Mouse (Mus musculus): ENCODE results near the gene Nek2.

The Nek2 gene

GRCm38 (mm10) chr1:191814935-191815334, 6.3 kb upstream of the Nek2 start:
- no peak for DNase-seq (ENCODE audit: low spot score in 2 of 2)

DNA sequence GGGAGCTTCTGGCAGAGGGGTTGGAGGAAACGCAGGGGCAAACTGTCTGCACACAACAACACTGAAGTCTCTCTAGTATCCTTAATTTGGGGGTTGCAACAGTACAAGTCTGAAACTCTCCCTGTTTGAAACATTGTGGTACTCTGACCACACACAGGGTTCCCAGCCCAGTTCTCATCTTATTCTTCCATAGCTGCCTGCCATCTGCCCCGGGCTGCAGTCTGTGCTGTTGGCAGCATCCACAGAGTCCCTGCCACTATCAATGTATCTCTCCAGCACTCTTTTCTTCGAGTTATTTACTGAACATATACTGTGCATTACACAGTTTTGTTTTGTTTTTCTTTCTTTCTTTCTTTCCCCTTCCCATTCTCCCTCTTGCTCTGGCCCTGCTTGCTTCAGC, 4.6 kb upstream of the Nek2 start:
- DNase-seq (ENCODE audit: low spot score in 2 of 2), result peak in 1 of 2 experiments; percentile 18

DNA sequence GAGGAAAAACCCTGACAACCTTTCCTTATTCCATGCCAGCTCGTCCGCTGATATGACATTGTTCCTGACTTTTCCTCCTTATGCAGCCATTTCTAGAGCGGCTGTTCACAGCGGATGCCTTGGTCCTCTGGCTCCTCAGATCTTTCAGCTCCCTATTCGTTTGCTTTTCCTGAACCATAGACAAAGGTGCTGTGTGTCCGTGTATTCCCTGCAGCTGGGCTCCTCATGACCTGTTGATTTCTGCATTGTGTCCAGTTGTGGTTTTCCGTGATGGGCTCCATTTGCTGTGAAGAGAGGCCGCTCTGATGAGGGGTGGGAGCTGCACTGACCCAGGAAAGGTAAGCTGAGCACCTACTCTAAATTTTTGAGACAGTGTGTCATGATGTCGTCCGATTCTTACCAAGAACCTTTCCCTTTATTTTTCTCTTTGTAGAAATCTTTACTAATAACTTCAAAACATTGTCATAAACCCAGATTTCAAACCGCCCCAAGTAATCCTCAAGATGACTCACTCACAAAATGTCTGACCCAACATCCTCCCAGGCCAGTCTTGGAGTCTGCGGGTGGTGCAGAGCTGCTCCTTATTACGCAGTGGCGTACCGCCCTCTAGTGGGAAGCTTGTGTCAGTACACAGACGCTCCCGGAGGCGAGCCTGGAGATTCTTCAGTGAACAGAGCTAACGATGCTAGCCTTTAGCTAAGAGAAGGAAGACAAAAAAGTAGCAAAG, 3.7 kb upstream of the Nek2 start:
- peak; percentile 89 for DNase-seq (ENCODE audit: low spot score in 2 of 2)

GRCm38 (mm10) chr1:191818145-191818631, 3.1 kb upstream of the Nek2 start:
- no peak for DNase-seq (ENCODE audit: low spot score in 2 of 2)

GRCm38 (mm10) chr1:191819026-191819425, 2.2 kb upstream of the Nek2 start:
- no peak for DNase-seq (ENCODE audit: low spot score in 2 of 2)

DNA sequence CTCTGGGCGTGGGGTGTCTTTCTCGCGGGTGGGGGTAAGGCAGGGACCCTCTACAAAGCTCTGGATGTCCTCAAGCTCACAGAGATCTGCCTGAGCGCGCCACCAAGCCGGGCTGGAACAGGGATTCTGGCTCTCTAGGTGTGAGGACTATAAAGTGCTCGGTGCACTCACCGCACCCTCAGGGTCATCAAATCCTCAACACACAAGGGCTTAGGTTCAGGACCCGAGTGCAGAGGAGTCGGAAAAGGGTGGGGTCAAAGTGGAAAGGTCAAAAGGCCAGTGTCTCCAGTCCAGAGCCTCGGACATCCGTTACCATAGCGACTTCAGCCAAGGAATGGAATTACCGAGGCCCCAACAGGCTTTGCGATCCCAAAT, 306 bp upstream of the Nek2 start:
- no peak for DNase-seq (ENCODE audit: low spot score in 2 of 2)

DNA sequence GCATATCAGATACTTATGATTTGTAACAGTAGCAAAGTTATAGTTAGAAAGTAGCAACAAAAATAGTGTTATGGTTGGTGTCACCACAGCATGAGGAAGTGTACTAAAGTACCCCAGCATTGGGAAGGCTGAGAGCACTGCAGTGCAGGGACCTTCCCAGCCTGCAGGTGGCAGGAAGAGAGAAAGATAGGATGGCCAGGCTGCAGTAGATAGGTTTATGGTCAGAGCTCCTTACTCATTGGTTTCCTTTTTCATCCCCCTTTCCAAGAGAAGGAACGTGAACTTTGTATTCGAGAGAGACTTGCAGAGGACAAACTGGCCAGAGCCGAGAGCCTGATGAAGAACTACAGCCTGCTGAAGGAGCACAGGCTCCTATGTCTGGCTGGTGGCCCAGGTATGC, 7.9 kb downstream of the Nek2 start:
- DNase-seq (ENCODE audit: low spot score in 2 of 2), result no peak

GRCm38 (mm10) chr1:191833396-191833795, 12.2 kb downstream of the Nek2 start:
- no peak for DNase-seq (ENCODE audit: low spot score in 2 of 2)

DNA sequence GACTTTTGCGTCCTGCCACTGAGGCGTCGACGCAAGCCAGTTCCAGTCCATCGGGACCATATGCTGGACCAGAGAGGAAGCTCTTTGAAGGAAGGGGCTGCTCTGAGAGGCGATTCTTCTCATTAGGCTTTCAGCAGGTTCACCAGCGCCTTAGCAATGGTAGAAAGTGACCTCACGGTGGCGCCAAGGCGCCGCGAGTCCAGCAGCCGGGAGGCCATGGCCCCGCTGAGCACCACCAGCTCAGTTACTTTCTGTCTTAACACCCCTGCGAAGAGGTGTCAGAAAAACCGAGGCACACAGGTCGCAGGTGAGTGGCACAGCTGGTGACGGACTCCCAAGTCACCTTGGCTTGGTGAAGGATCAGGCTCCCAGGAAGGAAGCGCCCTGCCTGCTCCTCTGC, 13.6 kb downstream of the Nek2 start:
- DNase-seq (ENCODE audit: low spot score in 2 of 2), result peak; percentile 54 to 73

DNA sequence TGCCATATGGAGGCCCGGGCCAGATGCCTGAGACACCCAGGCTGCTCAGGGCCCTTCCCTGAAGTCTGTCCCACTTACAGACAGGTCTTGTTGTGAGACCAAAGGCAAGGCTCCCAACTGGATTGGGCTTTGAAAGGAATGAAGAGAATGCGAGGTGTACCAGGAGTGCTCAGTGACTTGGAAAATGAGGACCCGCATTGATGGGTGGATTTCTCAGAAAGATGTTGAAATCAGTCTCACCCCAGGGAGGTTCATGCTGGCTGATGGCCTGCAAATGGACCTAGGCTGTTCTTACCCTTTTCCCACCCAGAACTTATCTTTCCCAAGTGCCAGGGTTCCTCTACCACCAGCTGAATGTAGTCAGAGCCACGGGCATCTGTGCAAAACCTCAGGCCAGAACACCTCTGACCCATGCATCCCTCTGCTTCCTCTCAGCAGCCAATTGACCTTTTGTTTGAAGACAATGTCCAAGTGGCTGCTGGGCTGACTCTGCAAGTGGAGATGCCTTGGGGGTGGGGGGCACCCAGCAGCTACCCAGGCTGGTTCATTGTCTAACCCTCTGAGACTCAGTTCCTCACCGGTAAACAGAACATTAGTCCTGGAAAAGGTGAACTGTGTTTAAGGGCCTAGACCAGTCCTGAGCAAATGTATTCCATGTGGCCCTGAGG, 15.2 kb downstream of the Nek2 start:
- no peak for DNase-seq (ENCODE audit: low spot score in 2 of 2)

DNA sequence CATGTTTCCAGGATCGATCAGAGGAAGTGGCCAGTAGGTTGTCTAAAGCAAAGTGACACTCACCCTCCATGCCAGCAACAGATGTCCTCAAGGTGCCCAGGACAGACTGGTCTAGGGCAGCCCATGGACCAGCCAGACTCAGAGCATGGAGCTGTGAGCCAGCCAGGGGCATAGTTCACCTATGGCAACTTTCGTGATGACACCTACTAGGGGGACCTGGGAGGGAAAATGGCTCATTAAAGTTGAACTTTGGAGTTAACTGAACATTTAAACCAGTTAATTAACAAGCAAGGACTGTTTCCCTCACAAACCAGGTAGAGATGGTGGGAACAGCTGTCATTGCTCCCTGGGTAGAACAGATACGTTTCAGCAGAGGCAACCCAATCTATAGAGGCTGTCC, 16.4 kb downstream of the Nek2 start:
- no peak for DNase-seq (ENCODE audit: low spot score in 2 of 2)

GRCm38 (mm10) chr1:191838994-191839741, 17.9 kb downstream of the Nek2 start:
- DNase-seq (ENCODE audit: low spot score in 2 of 2), result no peak

DNA sequence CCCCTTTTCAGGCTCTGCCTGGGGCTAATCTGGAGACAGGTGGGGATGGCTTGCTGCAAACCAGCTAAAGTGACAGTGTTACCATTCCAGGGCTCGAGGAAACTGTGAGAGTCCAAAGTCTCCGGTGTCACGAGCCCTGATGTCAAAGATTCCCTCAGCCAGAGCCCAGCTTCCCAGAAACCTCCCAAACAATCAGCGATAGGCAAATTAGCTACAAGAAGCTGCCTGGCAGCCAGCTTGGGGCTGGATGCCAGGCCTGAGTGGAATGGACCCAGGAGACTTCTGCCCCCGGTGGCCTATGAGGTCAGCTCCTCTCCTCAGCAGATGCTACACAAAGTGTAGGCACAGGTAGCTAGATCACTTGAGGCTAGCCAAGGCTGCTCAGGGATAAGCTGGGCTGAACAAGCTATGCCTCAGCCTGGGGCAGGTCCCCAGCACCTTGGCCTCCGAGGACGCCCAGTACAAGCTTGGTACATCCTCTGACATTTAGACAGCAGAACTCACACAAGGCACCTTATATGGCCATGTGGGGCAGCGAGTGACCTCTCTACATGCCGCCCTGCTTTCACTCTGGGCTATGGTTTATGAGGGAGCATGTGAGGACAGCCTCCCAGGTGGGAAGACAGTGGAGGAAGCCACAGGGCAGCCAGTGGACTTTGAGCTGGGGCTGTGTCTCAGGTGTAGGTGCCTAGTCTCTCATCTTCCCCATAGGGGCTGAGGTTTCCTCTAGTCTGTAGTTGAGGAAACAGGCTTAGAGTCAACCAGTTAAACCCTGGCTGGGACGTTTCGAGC, 19.7 kb downstream of the Nek2 start:
- DNase-seq (ENCODE audit: low spot score in 2 of 2), result peak in 1 of 2 experiments; percentile 22

DNA sequence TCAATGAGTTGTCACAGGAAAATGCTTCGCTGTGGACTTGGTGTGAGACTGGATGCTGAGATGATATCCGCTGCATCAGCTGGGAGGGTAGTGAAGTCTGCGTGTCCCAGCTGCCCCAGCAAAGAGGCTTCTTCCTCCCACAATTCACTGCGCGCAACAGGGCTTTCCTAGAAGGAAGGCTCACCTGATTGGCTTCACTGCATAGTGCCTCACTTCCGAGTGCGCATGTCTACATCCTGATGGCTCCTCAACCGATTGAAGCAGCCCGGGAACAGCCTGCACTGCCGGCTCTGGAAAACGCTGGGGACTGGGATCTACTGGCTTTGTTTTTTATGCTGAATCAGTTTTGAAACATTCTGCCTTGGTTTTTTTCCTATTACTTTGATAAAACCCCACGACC, 21.0 kb downstream of the Nek2 start:
- no peak for DNase-seq (ENCODE audit: low spot score in 2 of 2)

- DNase-seq (ENCODE audit: low spot score in 2 of 2), result no peak
Observed at GRCm38 (mm10) chr1:191846667-191847066, 25.4 kb downstream of the Nek2 start.

DNA sequence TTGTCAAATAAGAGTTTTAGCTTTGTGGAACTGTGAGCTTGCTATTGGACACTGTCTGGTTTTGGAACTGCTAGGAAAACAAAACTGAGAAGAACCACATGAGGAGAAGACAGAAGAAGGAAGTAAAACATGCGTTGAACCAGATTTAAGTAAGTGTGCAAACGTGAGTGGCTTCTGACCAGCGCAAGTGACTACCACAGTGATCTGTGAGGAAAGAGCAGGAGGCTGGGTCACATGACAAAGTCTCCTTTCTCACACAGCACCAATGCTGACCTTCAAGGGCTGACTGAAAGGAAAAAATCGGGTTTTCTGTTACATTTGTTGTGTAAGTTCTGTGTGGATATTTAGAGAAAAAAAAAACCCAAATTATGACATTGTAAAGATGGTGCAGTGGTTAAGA, 28.3 kb downstream of the Nek2 start:
- DNase-seq (ENCODE audit: low spot score in 2 of 2), result no peak

- DNase-seq (ENCODE audit: low spot score in 2 of 2), result no peak
Observed at GRCm38 (mm10) chr1:191853442-191853841, 32.2 kb downstream of the Nek2 start.

GRCm38 (mm10) chr1:191854716-191855115, 33.5 kb downstream of the Nek2 start:
- DNase-seq (ENCODE audit: low spot score in 2 of 2), result no peak

- DNase-seq (ENCODE audit: low spot score in 2 of 2), result no peak
Observed at GRCm38 (mm10) chr1:191855136-191855878, 34.1 kb downstream of the Nek2 start.

DNA sequence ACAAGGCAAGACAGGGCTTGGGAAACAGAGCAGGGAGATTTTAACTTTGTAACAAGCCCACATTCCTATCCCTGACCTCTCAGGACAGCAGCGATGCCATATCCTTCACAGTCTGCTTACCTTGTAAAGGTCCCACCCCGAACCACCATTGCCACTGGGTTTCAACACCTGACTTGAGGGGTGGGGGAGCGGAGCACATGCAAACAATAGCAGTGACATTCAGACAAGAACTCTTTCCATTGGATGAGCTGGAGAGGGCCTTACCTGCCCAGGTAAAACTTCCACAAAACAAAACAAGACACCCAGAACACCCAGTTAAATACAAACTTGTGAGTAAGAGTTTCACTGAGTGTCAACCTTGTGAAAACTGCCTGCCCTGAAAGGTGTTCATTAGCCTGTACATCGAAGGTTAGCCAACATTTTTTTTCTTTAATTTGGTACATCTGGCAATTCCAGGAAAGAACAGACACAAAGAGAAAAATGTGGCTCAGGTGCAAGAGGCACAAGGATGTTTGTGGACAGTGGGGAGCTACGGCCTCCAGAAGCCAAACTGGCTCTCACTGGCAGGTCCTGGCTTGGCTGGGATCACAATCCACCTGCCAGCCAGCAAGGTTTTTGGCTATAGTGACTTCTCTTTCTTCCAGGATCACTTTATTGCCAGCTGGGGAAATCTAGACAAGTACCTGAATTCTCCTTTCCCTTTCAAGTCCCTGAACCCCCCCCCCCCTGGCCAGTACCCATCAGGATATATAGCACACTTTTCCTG, 35.8 kb downstream of the Nek2 start:
- no peak for DNase-seq (ENCODE audit: low spot score in 2 of 2)

Measured in cerebellum, postnatal 4 days (tissue).